Mouse (Mus musculus) heart, adult 8-10 months (tissue): Measurements from ENCODE around the gene Mcemp1. TPM values are rescaled to one million over a fixed set of nuclear protein-coding genes. Genes with fewer than 3 reads are reported as not detected.

Source experiments
- total RNA-seq, 4 experiments: library from RNA; stranded (reverse); gene quantifications; 2 replicates each; pipeline ENCODE4 v1.2.4; 2022

Gene Mcemp1
- total RNA-seq, 4 experiments from 2014 or later: 3.5 TPM; not detected in 3

Other genes starting within 250 kb of the Mcemp1 start
- gene Pex11g, start 198.1 kb upstream of the Mcemp1 start, total RNA-seq: 1 to 10 TPM; 2.6 to 4.7 (median 4.1) TPM
- gene Tex45, start 194.9 kb upstream of the Mcemp1 start, total RNA-seq: under 1 TPM in 1 of 4 experiments, not detected in 3; 0.16 TPM
- gene Zfp358, start 172.6 kb upstream of the Mcemp1 start, total RNA-seq: 10 to 100 TPM; 24.2 to 30.9 (median 29.6) TPM
- gene Mcoln1, start 165.3 kb upstream of the Mcemp1 start, total RNA-seq: 10 to 100 TPM; 20.6 to 24.2 (median 23.3) TPM
- 1 to 10 TPM; 8.8 to 9.8 (median 9.6) TPM for gene Pnpla6, start 150.4 kb upstream of the Mcemp1 start, total RNA-seq
- under 1 TPM in 1 of 4 experiments, not detected in 3; 0.57 TPM for gene C330021F23Rik, start 97.8 kb upstream of the Mcemp1 start, total RNA-seq
- gene Camsap3, start 78.5 kb upstream of the Mcemp1 start, total RNA-seq: 1 to 10 TPM in 2 of 4 experiments, under 1 TPM in 2; 0.86 to 2.1 (median 1.0) TPM
- gene Xab2, start 44.4 kb upstream of the Mcemp1 start, total RNA-seq: 10 to 100 TPM; 13.8 to 18.5 (median 16.2) TPM
- gene Pet100, start 44.2 kb upstream of the Mcemp1 start, total RNA-seq: 100 to 1,000 TPM in 1 of 4 experiments, 10 to 100 TPM in 3; 84.2 to 104 (median 93.4) TPM
- not detected for gene Pcp2, start 40.2 kb upstream of the Mcemp1 start, total RNA-seq
- gene Stxbp2, start 34.8 kb upstream of the Mcemp1 start, total RNA-seq: 1 to 10 TPM; 4.6 to 7.7 (median 5.6) TPM
- 1 to 10 TPM in 2 of 4 experiments, under 1 TPM in 2; 0.38 to 1.9 (median 1.3) TPM for gene Retn, start 10.0 kb upstream of the Mcemp1 start, total RNA-seq
- gene Fcor, start 6.6 kb downstream of the Mcemp1 start, total RNA-seq: under 1 TPM in 2 of 4 experiments, not detected in 2; 0.86 to 0.97 TPM
- gene Trappc5, start 10.5 kb downstream of the Mcemp1 start, total RNA-seq: 10 to 100 TPM; 19.9 to 23.0 (median 20.6) TPM
- under 1 TPM; 0.22 to 0.55 (median 0.47) TPM for gene Fcer2a, start 28.4 kb downstream of the Mcemp1 start, total RNA-seq
- gene Clec4g, start 54.9 kb downstream of the Mcemp1 start, total RNA-seq: under 1 TPM; 0.53 to 0.79 (median 0.59) TPM
- under 1 TPM; 0.63 to 0.78 (median 0.71) TPM for gene Cd209a, start 83.2 kb downstream of the Mcemp1 start, total RNA-seq
- gene Cd209e, start 188.6 kb downstream of the Mcemp1 start, total RNA-seq: not detected
- gene Cd209d, start 212.8 kb downstream of the Mcemp1 start, total RNA-seq: 1 to 10 TPM in 2 of 4 experiments, under 1 TPM in 2; 0.69 to 1.3 (median 1.0) TPM